Mouse (Mus musculus) cerebellum, adult 11 months (tissue): ENCODE results near the gene Rassf7.
A peak's percentile ranks its signal among the peaks of the same experiment; 100 is the strongest.

Experiments used
- DNase-seq: peaks from one replicate; pipeline ENCODE4 v3.0.0; 2022

The Rassf7 gene

GRCm38 (mm10) chr7:141215101-141215879 lies at the start of gene Rassf7:
Rassf7 (plus strand) TSS chr7:141215860.
- peak; percentile 85 for DNase-seq

- DNase-seq: no peak
Measured at GRCm38 (mm10) chr7:141167901-141168517, 47.7 kb upstream of the Rassf7 start.

DNA sequence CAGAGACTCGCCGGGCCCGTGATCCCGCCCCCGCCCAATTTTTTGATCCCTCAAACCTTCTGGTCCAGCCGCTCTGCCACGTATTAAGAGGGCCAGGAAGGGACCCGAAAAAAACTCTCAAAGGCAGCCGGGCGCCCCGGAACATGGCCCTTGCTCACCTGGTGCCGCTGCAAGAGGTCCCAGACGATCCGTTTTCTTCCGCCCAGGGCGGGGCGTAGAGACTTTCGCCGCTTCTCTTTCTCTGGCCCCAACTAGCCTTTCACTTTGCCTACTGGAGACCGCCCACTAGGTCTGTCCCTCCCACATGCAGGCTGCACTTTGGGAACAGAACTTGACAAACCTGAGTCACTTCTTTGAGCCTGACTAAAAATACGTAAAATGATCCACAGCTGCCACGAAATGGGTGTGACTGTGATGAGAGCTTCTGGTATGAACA lies 47.1 kb upstream of the Rassf7 start:
- DNase-seq: no peak

- no peak for DNase-seq
Measured at GRCm38 (mm10) chr7:141169300-141169699, 46.4 kb upstream of the Rassf7 start.

DNA sequence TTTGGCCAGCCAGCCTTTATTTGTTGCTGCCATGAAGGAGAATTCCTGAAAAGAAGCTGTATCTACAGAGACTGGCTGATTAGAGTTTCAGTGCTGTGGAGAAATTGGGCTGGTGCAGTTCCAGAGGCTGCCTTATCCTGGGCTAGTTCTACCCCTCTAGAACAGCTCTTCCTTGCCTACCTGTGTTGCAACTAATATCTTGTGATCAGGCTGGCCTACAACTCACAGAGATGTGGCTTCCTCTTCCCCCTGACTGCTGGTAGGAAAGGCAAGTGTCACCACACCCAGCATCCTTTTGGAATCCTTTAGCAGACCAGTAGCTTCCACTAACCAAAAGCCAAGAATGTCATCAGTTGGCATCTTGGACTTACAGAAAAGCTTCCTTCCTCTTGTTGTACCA lies 45.8 kb upstream of the Rassf7 start:
- no peak for DNase-seq

DNA sequence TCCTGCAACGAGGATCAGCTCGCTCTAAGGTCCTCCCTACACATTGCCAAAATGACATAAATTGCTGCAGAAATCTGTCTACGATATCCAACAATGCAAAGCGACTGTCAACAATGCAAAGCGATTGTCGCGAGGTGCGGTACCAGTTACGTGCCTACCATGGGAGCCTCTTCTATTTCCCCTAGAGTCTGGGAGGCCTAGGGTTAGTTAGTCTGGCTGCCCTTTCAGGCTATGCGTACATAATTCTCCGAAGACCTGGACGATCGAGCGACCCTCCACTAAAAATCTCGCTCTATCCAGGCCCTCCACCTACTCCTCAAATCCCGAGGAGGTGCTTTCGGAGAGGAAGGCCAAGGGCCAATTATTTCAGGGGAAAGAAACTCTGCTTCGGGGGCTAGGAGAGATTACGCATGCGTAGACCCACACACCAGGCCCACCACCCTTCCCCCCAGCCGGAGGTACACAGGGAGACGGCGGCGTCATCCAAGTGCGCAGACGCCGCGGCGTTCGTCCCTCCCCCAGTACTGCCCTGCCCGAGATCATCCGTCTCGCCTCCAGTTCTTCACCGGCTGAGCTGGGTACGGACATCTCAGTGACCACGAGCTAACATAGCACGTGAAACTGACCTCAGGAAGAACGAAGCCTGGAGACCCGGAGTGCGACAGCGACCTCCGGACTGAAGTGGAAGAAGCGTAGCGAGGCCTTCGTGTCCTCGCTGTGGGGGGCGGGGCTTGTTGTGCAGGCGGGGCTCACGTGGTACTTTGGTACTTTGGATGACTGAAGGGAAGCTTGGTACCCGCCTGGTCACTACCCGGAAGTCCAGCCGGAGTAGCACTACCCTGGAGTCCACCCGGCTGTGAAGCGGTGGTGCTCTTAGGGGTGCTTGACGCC lies 43.3 kb upstream of the Rassf7 start, which contains the start of gene Rnh1:
Gene Rnh1, minus strand, starts transcription at position 742 of the 891 bp plus-strand sequence.
- peak; percentile 88 for DNase-seq

DNA sequence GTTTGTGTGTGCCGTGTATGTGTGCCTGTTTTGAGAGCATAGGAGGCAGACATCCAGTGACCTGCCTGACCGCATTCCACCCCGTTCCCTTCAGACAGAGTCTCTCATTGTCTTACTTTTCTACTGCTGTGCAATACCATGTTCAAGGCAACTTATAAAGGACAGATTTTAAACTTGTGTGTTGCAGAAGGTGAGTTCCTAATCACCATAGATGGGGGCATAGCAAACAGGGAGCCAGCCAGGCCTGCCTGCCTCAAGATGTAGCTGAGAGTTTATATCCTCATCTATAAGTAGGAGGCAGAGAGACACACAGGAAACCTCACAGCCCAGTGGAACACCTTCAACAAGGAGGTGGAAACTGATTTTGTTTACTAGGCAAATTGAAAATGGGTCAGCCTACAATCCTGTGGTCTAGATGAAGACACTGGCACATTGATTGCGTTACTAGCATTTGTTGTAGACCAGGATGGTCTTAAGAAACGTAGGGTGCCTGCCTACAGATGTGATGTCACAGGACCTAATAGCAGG lies 42.3 kb upstream of the Rassf7 start:
- DNase-seq: no peak

DNA sequence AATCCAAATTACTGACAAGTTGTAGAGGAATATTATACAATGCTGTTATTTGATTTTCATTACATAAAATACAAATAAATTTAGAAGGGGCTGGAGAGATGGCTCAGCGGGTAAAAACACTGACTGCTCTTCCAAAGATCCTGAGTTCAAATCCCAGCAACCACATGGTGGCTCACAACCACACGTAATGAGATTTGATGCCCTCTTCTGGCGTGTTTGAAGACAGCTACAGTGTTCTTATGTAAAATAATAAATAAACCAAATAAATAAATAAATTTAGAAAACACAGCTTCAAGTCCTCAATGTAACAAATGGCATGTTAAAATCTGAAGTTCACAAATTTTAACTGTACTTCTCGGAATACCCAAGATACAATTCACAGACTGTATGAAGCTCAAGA lies 40.6 kb upstream of the Rassf7 start:
- no peak for DNase-seq

DNA sequence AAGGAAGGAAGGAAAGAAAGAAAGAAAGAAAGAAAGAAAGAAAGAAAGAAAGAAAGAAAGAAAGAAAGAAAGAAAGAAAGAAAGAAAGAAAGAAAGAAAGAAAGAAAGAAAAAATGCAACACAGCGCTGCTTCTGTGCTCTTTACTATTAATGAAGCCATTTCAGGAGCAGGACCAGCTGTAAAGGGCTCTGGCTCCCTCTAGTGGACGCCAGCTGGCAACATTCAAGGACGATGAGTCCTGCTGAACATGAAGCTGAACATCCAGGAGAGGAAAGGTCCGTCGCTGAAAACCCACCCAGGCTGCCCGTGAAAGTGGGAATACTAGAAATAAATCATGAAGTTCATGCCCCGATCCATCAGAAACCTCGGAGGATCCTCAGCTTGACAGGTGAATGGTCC lies 39.5 kb upstream of the Rassf7 start:
- peak; percentile 83 for DNase-seq

GRCm38 (mm10) chr7:141188194-141188593 lies 27.5 kb upstream of the Rassf7 start:
- DNase-seq: no peak

DNA sequence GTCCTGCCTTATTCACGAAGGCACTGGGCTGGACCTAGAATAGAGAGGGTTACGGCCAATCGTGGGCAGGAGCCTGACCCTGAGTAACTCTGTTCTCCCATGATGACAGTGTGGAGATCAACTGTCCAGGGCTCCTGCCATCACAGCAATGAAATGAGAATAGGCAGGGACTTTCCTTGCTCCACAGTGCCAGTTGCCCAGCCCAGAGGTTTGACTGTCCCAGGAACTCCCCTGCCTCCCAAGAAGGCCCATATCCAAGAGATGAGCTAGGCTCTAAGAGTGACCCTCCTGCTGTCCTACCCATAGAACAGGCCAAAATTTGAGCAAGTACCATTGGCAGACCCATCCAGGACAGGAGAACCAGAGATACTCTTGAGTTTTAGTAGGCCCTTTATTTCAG lies 26.9 kb upstream of the Rassf7 start:
- DNase-seq: no peak

- no peak for DNase-seq
Measured at GRCm38 (mm10) chr7:141190220-141190619, 25.4 kb upstream of the Rassf7 start.

- no peak for DNase-seq
Measured at GRCm38 (mm10) chr7:141191036-141191435, 24.6 kb upstream of the Rassf7 start.

DNA sequence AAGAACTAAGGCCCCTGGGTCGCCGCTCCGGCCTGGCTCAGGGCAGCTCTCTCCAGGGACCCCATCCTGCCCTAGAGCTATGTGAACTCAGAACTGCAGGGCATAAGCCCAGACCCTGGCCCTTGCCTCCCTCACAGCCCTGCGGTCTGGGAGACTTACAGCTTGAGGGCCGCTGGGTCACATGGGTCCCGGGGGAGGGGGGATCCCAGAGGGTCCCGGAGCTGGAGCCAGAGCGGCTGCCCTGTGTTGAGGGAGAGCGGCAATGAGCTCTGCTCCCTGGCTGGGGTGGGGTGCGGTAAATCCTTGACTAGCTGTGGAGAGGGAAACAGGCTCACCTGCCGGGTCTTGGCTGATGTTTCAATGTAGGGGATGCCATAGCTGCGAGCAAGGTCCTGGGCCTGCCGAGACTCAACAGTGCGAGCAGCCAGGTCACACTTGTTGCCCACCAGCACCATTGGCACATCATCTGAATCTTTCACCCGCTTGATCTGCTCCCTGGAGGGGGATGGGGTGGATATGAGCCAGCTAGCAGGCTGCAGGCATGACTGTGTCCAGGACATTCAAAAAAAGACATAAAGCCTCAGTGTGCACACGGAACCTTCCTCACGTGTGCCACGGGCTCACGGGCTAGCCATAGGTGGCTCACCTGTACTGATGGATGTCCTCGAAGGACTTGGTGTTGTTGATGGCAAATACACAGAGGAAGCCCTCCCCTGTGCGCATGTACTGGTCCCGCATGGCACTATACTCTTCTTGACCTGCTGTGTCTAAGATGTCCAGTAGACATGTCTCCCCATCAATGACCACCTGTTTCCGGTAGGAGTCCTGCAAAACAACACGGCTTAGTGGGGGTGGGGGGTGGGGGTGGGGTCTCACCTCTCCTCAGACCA lies 23.6 kb upstream of the Rassf7 start:
- DNase-seq: no peak

DNA sequence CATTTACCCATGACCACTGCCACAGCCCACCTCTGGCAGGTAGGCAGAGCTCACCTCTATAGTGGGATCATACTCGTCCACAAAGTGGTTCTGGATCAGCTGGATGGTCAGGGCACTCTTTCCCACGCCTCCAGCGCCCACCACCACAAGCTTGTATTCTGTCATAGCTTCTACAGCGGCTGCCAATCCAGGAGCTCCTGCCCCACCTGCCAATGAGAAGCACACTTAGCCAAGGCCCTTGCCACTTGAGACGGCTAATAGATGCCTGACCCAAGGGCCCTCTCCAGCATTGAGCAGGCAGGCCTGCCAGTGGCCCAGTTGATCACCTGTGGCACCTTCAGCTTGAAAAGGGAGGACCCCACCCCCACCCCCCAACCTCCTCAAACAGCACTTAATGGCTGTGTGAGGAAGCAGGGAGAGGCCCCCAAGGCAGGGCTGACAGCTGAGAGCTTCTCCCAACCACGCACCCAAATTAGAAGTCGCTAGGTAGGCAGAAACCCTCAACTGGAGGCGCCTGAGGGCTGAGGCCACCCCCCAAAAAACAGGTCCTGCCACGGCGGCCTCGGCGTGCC lies 22.8 kb upstream of the Rassf7 start:
- no peak for DNase-seq

DNA sequence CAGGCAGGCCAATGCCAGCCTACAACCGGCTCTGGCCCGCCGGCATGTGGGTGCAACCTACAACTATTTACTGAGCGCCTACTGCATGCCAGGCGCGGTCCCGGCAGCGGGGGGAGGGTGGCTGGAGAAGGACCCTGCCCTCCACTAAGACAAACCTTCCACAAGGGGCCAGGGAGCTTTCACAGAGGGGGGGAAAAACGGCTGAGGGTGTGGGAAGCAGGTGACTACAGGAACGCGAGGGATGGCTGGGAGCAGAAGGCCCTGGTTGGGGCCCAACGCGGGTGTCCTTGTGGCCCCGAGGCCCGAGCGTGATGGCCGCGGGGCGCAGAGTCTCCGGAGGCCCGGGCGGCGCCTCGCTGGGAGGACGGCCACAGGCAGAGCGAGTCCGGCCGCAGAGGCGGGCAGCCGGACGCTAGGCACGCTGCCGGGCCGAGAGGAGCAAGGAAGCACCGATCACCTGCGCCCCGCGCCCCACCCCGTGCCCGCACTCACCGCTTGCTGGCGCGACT lies 22.3 kb upstream of the Rassf7 start:
- peak; percentile 52 for DNase-seq

DNA sequence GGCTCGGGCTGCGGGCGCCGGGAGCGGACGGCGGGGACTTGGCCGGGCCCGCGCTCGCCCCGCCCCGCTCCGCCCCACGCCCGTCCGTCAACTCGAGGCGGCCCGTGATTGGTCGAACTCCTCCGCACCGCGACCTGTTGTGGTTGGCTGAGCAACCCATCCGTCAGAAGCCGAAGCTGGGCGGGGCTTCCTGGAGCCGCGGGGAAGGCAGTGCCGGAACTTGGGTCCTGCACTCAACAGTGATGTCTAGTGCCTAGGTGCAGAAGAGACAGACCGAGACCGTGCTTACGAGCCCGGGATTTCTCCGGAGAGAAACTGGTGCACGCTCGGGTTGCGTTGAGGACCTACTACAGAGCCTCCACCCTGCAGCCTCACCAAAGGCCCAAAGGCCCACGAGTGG lies 21.7 kb upstream of the Rassf7 start, which contains the start of the genes Hras and Lrrc56:
Gene Hras, minus strand, starts transcription at position 58 of the 400 bp plus-strand sequence.
Gene Lrrc56, plus strand, starts transcription at position 210 of the 400 bp plus-strand sequence.
- peak; percentile 97 for DNase-seq

- no peak for DNase-seq
Measured at GRCm38 (mm10) chr7:141194409-141194808, 21.3 kb upstream of the Rassf7 start.

DNA sequence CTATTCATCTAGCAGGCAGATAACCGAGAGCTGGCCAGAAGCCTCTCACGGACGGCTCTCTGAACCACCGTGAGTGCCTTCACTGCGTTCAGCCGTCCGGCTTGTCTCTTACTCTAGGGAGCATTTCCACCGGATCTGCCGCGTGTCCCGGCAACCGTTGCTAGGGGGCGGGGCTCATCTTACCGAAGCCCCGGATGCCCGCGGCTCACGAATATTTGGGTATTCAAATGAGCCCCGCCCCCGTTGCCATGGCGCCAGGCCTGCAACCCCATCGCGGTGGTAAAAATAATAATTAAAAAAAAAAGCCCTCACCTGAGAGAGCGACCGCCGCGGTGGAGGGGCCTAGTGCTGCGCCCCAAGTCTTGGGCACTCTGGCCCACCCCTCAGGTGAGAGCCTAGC lies 20.8 kb upstream of the Rassf7 start:
- DNase-seq: peak; percentile 76

- DNase-seq: no peak
Measured at GRCm38 (mm10) chr7:141195754-141196153, 19.9 kb upstream of the Rassf7 start.

DNA sequence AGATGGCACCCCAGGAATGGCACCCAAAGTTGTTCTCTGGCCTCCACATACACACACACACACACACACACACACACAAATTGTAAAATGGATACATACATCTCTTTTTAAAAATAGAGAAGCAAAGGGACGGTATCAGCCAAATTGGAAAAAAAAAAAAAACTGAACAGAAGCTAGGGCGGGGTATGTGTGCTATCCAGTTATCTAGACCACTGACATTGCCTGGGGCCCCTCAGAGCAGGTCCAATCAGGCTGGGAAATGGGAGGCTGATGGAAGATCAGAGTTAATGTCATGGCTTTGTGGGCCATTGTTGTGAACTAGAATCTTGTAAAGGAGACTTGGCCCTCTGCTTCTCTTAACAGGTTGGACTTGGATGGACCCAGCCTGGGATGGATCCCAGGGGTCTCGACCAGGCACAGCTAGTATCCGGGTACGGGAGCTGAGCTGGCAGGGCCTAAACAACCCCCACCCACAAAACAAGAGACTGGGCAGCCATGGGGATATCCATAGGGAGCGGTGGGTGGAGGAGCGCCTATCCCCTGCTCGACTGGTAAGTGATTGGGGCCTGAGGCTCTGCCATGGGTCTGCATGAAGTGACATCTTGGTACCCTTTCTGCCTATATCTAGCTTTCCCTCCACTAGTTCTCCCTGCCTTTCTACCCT lies 18.9 kb upstream of the Rassf7 start:
- DNase-seq: no peak
